Mouse (Mus musculus): ENCODE data around the gene Cacng7.
"Not testable (repeated sequence)": the region's sequence is repeated elsewhere in the genome, so short reads cannot be mapped to it uniquely, and the experiment has no call there.

Gene Cacng7

DNA sequence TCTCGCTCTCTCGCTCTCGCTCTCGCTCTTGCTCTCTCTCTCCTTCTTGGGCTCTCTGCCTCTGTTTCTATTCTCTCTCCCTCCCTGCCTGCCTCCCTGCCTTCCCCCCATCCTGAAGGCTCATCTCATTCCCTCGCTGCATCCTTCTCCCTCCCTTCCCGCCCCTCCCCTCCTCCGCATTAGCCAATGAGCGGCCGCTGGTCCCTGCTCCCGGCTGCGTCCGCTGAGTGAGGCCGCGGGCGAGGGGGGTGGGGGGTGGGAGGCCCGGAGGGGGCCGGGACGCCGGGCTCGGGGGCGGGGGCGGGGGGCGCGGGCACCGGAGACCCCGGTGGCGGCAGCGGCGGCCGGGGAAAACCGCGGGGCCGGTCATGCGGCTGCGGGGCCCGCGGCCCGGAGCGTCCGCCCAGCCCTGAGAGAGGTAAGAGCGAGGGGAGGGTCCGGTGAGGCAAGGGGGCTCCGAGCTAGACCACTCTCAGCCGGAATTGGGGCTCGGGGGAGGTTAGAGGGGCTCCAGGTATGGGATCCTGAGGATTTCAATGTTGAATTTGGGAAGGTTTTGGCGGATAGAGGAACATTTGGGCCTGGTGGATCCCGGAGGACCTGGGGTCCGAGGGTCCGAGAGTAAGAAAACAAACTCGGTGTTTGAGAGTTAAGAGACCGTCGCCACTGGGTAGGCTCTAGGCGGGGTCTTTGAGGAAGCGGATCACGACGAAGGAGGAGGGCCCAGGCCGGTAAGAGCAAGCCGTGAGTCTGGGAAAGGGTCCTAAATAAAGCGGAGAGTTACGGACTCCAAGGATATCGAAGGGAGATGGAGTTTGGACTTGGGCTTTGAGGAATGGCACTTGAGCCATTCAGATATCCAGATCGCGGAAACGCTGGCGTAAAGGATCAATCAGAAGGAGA is at the start of gene Cacng7:
TSS of gene Cacng7 (plus strand) at position 337 of the 903 bp plus-strand sequence.
- in situ Hi-C loops (cut with MboI, MseI), result no loop called here

DNA sequence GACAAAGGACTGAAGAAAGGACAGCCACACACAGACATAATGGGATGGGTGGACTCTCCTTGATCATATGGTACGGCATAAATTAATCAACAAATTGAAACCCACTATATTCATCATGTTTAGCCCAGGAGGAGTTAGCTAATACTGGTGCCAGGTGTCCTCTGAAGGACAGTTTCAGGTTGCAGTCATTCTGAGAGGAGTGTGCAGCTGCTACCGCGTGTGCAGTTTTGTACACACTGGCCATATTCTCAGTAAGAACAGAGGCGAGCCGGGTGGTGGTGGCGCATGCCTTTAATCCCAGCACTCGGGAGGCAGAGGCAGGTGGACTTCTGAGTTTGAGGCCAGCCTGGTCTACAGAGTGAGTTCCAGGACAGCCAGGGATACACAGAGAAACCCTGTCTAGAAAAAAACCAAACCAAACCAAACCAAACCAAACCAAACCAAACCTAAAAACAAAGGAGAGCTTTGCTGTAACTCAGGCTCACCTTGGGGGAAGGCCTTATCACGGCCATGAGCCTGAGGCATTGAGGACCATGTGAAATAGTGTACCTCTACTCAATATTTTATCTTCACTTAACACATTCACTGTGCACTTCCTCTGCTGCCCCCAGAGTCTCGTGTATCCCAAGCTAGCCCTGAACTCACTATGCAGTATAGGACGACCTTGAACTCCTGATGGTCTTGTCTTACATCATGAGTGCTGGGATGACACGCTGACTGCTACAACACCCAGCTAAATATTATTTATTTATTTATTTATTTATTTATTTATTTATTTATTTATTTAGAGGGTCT is 49.5 kb upstream of the Cacng7 start:
- in situ Hi-C loops (cut with MboI, MseI), result no loop called here

DNA sequence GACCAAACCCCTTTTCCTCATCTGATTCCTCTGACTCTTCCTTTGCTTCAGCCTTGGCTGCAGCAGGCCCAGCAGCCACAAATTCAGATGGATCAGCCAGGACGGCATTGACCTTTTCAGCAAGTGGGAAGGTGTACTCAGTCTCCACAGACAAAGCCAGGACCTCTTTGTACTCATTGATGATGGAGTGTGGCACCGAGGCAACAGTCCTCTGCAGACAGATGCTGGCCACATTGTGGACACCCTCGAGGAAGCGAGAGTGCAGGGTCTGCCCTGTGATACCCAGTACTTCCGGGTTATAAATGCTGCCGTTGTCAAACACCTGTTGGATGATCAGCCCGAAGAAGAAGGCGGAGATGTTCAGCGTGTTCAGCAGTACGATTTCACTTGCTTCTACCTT is 48.2 kb upstream of the Cacng7 start:
- in situ Hi-C loops (cut with MboI, MseI), result no loop called here

DNA sequence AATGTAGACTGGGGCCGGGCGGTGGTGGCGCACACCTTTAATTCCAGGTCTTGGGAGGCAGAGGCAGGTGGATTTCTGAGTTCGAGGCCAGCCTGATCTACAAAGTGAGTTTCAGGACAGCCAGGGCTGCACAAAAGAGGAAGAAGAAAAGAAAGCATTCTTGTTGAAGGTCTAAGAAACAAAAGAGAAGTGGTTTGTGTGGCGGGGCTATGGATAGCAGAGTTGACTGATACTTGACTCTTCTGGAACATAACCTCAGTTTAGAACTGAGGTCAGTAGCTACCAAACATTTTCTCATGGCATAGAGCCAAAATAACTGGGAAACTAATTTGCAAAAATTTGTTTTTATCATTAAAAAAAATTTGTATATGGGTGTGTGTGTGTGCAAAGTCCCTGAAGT is 46.7 kb upstream of the Cacng7 start:
- in situ Hi-C loops (cut with MboI, MseI), result no loop called here

DNA sequence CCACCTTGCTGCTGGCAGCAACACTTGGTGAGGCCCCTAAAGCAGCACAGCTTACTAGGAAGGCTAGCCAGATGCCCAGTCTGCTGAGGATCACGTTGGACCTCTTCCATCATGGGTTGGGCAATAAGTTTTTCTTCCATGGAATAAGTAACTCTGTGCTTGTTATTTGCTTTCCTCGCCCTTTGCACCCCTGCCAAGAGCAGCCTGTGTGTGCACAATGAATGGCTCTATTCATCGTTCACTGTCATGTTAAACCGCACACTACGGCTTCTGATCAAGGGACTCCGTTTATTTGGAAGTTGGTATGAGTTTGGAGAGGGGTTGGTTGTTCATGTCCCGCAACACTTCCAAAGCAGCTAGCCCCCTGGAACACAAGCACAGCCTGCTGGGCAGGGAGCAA is 45.6 kb upstream of the Cacng7 start:
- in situ Hi-C loops (cut with MboI, MseI), result no loop called here

DNA sequence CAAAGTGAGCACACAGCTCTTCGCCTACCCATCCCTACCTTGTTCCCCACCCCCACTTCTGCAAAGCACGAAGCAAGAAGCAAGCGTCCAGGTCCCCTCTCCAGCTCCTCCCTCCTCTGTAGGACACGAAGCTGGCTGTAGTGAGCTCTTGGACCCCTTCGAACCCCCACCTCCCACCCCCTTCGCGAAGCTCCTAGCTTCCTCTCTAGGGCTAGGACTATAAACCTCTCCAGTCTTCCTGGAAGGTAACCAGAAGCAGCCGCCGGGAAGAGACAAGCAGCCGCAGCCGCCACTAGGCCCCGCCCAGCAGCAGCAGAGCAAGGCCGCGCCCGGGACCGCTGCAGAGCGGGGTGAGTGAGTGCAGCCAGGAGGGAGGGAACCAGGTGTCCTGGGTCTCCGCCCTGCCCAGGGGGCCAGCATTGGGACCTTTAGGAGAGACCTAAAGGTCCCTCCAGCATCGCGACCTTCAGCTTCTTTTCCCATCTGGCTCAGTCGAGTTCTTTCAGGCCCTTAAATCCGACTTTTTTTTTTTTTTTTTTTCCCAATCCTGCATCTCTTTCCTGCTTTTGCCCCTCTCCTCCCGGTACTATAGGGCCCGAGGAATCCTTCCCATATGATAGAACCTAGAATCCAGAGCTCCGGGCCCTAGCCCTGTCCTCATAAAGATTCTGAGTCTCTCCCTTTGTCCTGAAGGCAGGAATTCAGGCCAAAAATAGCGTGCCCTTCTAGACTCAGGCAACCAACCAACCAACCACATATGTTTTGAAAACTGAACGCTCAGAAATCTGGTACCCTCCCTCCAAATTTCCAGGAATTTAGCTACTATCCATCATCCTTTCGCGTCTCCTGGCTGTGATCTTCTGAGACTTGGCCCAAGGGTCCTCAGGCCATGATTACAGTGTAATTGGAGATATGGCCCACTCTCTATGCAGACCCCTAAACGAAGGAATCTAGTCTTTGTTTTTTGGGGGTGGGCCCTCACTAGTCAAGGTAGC is 43.5 kb upstream of the Cacng7 start, which contains the start of the genes Myadm and Prkcg:
TSS of gene Myadm (plus strand) at position 105 of the 995 bp plus-strand sequence.
TSS of gene Prkcg (plus strand) at position 204 of the 995 bp plus-strand sequence.
- in situ Hi-C loops (cut with MboI, MseI), result no loop called here

DNA sequence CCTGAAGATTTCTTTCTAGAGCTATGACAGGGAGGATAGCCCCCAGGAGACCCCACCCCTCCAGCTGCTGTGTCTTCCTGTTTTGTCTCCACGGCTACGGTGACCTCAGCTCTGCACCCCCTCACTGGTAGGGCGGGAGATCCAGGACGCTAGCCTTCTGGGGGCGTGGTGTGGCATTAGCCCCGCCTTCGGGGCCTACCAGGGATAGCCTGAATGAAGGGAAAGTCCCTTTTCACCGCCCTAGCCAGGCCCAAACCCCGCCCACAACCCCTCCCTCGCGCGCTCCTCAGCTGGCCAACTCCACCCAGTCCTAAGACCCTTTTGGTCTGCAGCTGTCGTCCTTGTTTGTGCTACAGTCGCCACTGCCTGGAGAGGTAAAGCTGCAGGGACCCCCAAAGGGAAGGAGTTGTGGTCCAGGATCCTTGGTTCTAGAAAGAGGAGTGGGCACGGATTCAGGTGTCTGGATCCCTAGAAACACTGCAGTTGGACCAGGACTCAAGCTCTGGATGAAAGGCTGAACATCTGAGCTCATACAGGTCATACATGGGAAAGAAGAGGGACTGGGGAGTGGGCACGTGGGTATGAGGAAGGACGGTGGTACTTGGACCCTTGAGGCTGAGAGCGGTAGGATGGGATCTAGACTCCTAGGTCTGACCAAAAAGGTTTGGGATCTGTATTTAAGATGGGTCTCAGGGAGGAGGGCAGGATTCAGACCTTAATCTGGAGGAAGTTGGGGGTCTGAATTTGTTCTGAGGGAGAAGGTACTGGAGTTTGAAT is 42.3 kb upstream of the Cacng7 start:
- in situ Hi-C loops (cut with MboI, MseI), result no loop called here

DNA sequence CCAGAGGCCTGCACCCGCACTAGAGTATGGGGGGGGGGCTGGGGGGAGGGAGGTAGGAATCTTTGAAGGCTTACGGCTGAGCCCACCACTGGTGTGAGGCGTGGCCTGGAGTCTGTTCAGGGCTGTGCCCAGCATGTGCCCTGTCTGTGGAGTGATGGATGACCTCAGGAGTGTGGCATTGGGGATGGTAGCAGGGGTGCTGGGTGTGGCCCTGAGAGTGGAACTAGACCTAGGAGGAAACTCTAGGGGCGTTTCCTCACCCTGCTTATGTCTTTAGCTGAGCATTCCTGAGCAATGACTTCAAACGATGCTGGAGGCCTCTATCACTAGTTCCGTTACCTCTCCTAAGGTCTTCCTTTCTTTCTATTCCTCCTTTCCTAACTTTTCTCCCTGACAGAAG is 41.6 kb upstream of the Cacng7 start:
- in situ Hi-C loops (cut with MboI, MseI), result no loop called here

DNA sequence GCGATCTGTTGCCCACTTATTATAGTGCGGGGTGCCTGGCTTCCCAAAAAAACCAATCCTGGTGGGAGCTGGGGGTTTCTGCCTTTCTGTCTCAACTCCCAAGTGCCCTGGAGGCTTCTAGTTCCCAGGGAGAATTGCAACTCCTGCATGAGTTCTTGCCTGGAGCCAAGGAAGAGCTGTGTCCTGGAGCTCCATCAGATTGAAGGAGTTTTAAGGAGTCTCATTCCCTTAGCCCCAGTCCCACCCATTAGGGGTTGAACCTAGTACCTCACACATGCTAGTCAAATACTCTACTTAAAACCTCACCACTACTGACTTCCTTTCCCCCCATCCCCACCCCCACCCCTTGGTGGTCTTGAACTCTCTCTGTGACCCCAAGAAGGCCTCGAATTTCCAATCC is 41.0 kb upstream of the Cacng7 start:
- in situ Hi-C loops (cut with MboI, MseI), result no loop called here

DNA sequence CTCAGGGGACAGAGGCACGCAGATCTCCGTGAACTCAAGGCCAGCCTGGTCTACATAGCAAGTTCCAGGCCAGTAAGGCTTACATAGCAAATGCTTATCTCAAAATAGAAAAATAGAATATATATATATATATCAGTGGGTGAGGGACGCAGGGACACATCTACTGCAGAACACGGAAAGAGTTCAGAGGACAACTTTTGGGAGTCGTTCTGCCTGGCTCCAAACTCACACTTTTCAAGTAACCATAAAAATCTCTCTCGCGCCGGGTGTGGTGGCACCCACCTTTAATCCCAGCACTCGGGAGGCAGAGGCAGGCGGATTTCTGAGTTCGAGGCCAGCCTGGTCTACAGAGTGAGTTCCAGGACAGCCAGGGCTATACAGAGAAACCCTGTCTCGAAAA is 40.5 kb upstream of the Cacng7 start:
- in situ Hi-C loops (cut with MboI, MseI), result not testable (repeated sequence)

DNA sequence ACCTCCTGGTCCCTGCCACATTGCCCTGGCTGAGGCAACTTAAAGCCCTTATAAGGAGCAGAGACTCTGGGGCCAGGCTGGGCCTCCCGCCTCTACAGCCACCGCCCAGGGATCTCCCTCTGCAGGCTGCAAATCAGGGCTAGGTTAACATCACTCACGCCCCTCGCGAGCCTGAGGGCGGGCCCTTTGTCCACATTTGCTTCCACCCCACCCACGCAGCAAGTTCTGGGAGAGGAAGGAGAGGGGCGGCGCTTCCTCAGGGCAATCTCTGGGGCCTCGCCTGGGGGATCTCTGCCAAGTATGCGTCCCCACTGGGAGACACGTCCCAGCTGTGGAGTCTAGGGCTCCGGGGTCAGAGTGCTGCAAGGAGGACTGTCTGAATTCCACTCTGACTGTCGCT is 40.0 kb upstream of the Cacng7 start:
- in situ Hi-C loops (cut with MboI, MseI), result no loop called here

DNA sequence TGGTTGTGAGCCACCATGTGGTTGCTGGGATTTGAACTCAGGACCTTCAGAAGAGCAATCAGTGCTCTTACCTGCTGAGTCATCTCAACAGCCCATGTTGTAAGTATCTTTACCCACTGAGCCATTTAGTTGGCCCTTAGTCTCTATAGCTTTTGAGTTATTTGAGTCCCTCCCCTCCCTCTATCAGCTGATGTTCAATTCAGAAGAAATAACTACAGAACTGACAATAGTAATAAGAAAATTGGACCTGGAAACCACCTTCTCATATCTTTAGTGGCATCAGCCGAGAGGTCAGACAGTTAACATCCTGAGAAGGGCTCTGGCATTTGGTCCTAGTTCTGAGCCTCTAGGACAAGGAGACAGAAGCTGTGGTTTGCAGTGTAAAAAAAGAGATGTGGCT is 38.0 kb upstream of the Cacng7 start:
- in situ Hi-C loops (cut with MboI, MseI), result no loop called here

DNA sequence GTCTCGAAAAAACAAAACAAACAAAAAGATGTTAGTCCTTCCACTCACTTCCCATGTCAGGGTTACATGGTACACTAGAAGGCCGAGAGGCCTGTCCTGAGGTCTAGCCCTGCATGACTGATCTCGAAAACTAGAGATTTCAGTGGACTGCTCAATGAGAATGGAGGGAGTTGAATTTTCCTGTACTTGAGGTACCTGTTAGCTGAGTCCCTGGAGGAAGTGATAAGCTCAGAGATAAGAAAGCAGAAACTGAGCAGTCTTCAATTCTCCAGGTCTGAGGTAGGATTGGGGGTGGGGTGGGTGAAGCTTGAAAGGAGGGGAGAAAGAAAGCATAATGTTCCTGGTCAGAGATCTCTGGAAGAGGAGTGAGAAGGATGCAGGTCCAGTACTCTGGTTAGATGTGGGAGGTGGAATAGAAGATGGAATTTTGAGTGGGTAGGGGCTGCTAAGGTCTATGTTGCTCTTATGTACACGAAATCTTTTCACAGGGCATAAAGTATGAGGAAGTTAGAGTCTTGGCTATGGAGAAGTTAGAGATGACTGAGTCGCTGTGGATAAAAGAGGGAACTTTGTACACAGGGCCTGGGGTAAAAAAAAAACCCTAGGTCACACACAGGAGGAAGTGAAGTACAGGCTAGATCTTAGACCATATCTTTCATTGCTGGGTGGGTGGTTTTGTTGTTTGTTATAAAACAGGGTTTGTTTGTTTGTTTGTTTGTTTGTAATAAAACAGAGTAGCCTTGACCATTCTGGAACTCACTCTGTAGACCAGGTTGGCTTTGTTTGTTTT is 37.2 kb upstream of the Cacng7 start:
- in situ Hi-C loops (cut with MboI, MseI), result no loop called here

DNA sequence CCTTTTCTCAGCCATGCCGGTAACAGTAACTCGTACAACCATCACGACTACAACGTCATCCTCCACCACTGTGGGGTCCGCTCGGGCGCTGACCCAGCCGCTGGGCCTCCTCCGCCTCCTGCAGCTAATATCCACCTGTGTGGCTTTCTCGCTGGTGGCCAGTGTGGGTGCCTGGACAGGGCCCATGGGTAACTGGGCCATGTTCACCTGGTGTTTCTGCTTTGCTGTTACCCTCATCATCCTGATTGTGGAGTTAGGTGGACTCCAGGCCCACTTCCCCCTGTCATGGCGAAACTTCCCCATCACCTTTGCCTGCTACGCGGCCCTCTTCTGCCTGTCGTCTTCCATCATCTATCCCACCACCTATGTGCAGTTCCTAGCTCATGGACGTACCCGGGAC is 36.0 kb upstream of the Cacng7 start:
- in situ Hi-C loops (cut with MboI, MseI), result no loop called here

DNA sequence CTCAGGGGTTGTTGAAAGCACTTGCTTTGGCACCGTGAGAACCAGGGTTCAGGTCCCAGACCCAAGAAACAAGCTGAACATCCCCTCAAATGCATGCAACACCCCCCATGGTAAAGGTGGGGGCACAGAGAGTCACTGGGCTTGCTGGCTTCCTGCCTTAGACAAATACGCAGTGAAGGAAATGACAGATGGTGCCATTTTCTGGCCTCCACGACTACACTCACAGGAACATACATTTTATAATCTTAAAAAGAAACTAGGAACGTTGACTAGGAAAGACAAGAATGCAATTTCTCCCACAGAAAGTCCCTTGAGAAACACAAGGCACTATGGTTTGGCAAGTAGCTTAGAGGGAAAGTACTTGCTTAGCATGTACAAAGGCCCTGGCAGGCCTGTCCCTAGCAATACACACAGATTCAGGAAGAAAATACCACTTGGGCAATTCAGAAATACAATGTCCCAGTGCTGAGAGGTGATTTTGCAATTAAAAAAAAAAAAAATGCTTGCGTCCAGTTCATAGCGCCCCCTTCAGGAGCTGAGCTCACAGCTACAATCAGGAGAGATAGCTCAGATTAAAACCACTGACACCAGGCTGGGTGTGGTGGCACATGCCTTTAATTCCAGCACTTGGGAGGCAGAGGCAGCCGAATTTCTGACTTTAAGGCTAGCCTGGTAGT is 32.7 kb upstream of the Cacng7 start:
- in situ Hi-C loops (cut with MboI, MseI), result no loop called here

DNA sequence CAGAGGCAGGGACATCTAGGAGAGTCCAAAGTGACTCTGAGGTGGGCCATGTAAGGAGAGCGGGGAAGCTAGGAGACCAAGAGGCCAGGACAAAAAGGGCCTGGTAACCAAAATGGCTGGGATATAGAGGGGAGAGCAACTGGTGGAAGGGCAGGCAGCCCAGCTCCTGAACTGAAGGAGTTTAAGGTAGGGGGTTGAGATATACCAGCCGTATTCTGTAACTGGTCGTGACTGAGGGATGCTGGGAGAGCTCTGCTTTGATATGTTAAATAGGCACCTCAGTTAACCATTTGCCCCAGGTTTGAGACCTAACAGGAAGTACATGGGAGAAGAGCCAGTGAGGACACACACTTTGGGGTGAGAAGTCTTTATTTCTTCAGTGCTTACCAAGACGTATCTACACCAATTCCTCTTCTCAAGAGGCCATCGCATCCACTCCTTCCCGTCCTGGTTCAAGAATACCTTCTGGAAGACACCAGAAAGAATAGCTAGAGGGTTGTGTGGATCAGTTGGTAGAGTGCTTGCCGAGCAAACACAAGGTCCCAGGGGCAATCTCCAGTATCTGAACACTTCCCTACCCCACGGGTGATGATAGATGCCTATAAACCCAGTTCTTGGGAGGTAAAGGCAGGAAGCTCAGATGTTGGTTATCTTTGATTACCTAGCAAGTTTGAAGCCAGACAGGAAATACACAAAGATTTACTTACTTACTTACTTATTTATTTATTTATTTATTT is 31.7 kb upstream of the Cacng7 start:
- in situ Hi-C loops (cut with MboI, MseI), result no loop called here

DNA sequence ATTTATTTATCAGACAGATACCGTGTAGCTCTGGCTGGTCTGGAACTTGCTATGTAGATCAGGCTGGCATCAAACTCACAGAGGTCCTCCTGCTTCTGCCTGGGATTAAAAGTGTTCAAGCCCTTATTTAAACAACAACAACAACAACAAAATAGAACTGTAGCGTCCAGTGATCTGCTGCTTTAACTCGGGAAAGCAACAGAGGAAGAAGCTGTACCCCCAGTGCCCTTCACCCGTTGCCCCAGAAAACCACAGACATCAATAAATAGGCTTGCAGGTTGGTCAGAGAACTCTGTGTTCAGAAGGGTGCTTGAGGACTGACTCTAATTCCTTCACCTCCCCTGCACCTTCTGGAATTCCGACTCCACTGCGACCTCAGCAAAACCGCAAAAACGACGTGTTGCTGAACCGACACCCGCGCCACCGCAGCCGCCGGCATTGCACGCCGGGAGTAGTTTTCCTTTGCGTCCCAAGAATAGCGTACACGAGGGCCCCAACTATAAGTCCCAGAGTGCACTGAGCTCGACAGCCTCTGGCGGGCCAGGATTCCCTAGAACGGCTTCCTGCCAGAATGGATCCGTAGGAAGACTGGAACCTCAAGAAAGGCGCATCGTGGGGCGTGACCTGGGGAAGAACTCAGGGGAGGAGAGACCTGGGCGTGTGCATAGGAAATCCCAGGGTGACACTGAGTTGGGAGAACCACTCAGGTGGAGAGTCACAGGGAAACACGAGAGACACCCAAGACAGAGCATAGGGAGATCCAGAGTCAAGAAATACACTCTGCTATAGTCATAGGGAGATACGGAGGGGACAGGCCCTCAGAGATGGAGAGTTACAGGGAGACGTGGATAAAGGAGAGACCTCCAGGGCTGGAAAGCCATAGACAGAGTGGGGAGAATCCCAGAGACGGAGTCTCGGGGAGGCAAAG is 30.9 kb upstream of the Cacng7 start:
- in situ Hi-C loops (cut with MboI, MseI), result no loop called here

All from T-helper 1 cell (primary cell).